Comparison of ENCODE assay signal across 8 mouse cellular contexts in the genomic region with DNA sequence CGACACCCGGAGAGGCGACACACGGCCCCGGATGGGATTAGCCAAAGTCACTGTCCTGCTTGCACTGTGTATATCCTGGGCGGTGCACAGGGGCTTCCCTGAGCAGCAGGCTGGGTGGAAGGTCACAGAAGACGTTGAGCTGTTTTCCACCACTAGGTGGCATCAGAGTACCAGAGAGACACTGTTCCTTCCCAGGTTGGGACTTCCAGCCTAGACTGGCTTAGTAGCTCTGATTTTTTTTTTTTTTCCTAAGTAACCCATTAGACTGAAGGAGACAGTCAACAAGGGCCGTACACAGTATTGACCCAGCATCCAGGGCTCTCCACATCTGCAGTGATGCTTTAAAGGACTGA.
A peak's percentile ranks its signal among the peaks of the same experiment; 100 is the strongest.
DNase-seq lines count a peak whose midpoint lies in the region; ATAC-seq and TF ChIP-seq lines count a peak whose summit lies in the region.

No protein-coding gene starts in this region.

- intact Hi-C loops in left cerebral cortex, adult 2 months (cut with DNase I), result loop anchor here (2.0 to 5.0 kb wide), 2 partner anchors 220 to 462 kb away; partner anchors contain the start of gene Ubl3

- H3K27me3 ChIP-seq in hindbrain, postnatal 0 days (ENCODE audit: insufficient read depth, low read length), result no peaks in the 10 kb centered on the region

- ATAC-seq in hindbrain, postnatal 0 days, result peak; percentile 89

- H3K27ac ChIP-seq in hindbrain, postnatal 0 days, result 0 out of 2 replicates have a peak overlapping the region, but pooled peaks have one; percentile 45
- H3K27ac ChIP-seq in left cerebral cortex, adult 2 months, result no peak overlapping the region

- WGBS in hindbrain, postnatal 0 days, result 29% methylated on average over 8 of the region's 8 CpGs

- peak; percentile 58 for DNase-seq in WW6 (ENCODE audit: low read depth, low spot score)
- peak; percentile 91 to 92 for DNase-seq in cerebellum, postnatal 14 days
- peak; percentile 70 for DNase-seq in gastrocnemius, adult 18-20 months (ENCODE audit: low spot score)
- peak; percentile 92 for DNase-seq in hindbrain, postnatal 0 days (ENCODE audit: low spot score)
- peak; percentile 52 to 62 for DNase-seq in left cerebral cortex, adult 2 months (ENCODE audit: extremely low spot score in 1 of 2, low spot score in 2 of 2)
- DNase-seq in lung, postnatal 4 days, result peak; percentile 68 to 84
- peak; percentile 60 for DNase-seq in right cerebral cortex, adult 18-20 months
- peak; percentile 48 for DNase-seq in yolk sac, embryonic 10.5 days (ENCODE audit: low spot score)

- H3K4me3 ChIP-seq in hindbrain, postnatal 0 days (ENCODE audit: low read length), result no peak overlapping the region
- no peak overlapping the region for H3K4me3 ChIP-seq in left cerebral cortex, adult 2 months

- TF ChIP-seq CTCF in hindbrain, postnatal 0 days (IDR thresholded peaks at IDR 0.05; ENCODE audit: low read depth), result peak; percentile 96
- TF ChIP-seq CTCF in left cerebral cortex, adult 2 months (IDR thresholded peaks at IDR 0.05), result peak; percentile 92

- no peak overlapping the region for H3K4me2 ChIP-seq in hindbrain, postnatal 0 days (ENCODE audit: low read depth, low read length)

- no peak overlapping the region for H3K9ac ChIP-seq in hindbrain, postnatal 0 days (replicated peaks; ENCODE audit: low read length)

- peaks cover 13% of the 10 kb centered on the region; the same call in 1 of the 2 replicates for H3K36me3 ChIP-seq in hindbrain, postnatal 0 days (ENCODE audit: insufficient read depth, low read length)

- no peaks in the 10 kb centered on the region for H3K9me3 ChIP-seq in hindbrain, postnatal 0 days (ENCODE audit: low read length)

- H3K4me1 ChIP-seq in hindbrain, postnatal 0 days (ENCODE audit: insufficient read depth, low read length), result no peaks in the 10 kb centered on the region
